14 mouse cellular contexts compared by ENCODE assay signal in the genomic region with DNA sequence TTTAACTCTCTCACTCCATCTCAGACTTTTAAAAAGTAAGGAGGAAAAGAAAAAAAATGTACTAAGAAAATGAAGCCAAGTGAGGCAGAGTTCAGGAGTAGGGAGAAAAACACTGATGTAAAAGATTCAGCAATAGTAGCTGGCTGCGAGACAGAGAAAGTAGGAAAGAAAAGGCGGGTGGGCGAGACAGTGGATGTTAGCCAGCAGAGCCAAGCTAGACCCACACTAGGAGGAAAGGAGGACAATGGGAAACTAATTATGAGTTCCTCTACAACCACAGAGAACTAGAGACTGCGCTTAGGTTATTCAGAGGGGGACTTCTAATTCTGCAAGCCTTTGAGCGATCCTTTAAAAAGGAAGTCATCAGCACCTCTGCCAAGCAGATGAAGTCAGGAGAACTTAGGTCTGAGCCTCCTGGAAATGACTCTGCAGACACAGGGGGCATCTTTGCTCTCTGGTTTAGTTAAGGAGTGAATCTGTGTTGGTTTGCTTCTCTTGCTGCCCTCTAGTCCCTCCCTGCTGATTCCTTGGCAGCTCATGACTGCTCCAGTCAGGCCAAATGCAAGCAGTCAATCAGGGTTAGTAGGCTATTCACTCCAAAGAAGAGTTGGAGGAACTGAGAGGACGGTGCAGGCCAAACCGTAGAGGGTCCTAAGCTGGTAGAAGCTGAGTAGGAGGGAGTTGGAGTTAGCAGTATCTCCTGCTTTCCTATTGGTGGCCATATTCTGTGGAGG. TPM values are rescaled to one million over a fixed set of nuclear protein-coding genes. Genes with fewer than 3 reads are reported as not detected.
DNase-seq lines count a peak whose midpoint lies in the region; ATAC-seq and TF ChIP-seq lines count a peak whose summit lies in the region.
"Had no signal": no experiment of that assay in that cellular context is flagged by ENCODE, and none has a peak within 500 bp of the region (broad histone marks: within the 10 kb centered on the region; RNA-seq: fewer than 3 reads in every experiment).

No protein-coding gene starts in this region.

- H3K4me2 ChIP-seq in lung, postnatal 0 days (replicated peaks; ENCODE audit: low read depth, low read length): no peak overlapping the region

- TF ChIP-seq POLR2A in lung, adult 2 months (IDR thresholded peaks at IDR 0.05; ENCODE audit: borderline replicate concordance, extremely low read depth, low read depth, low read length): no peak

- no peak overlapping the region for H3K27ac ChIP-seq in lung, postnatal 0 days (ENCODE audit: low read length)
- H3K27ac ChIP-seq: kidney, postnatal 0 days had no signal

- no peaks in the 10 kb centered on the region for H3K9me3 ChIP-seq in lung, postnatal 0 days (ENCODE audit: low read length)

- TF ChIP-seq EP300 in lung, postnatal 0 days (IDR thresholded peaks at IDR 0.05): no peak

- WGBS in lung, postnatal 0 days: 76% methylated on average over 7 of the region's 7 CpGs
- WGBS in lung, adult 2 months: 56% methylated on average over 7 of the region's 7 CpGs

- intact Hi-C loops in heart, postnatal 36 days (cut with DNase I): no loop called here

- H3K36me3 ChIP-seq in lung, postnatal 0 days (ENCODE audit: insufficient read depth, low read length): no peaks in the 10 kb centered on the region

- no peak for TF ChIP-seq CTCF in lung, postnatal 0 days (IDR thresholded peaks at IDR 0.05)
- no peak for TF ChIP-seq CTCF in lung, adult 2 months (IDR thresholded peaks at IDR 0.05; ENCODE audit: insufficient read depth, low read length)

- H3K4me1 ChIP-seq in lung, postnatal 0 days (ENCODE audit: insufficient read depth, low read depth, low read length): no peaks in the 10 kb centered on the region
- peaks cover 3% of the 10 kb centered on the region; the same call in 1 of the 2 replicates for H3K4me1 ChIP-seq in lung, adult 2 months (ENCODE audit: control insufficient read depth, insufficient read depth, low read length)

- ATAC-seq in lung, postnatal 0 days: no peak
- no peak for ATAC-seq in granulocyte monocyte progenitor cell, adult 5-6 weeks (replicated peaks; ENCODE audit: poor library complexity, severe bottlenecking)
- ATAC-seq: inflammation-experienced regulatory T-cells, adult 6 months had no signal

- H3K27me3 ChIP-seq in lung, postnatal 0 days (replicated peaks; ENCODE audit: insufficient read depth, low read length): no peaks in the 10 kb centered on the region

- H3K9ac ChIP-seq in lung, postnatal 0 days (replicated peaks; ENCODE audit: low read depth): no peak overlapping the region

- peak; percentile 27 for DNase-seq in adrenal gland, postnatal 14 days
- no peak for DNase-seq in adrenal gland, adult 2 months
- peak; percentile 91 for DNase-seq in heart, adult 11 months
- DNase-seq in heart, postnatal 36 days: no peak
- DNase-seq in lung, postnatal 0 days (ENCODE audit: low spot score): peak; percentile 17
- no peak for DNase-seq in lung, adult 2 months
- peak; percentile 37 for DNase-seq in brain, embryonic 18.5 days (ENCODE audit: low read depth, low spot score)
- DNase-seq: embryo, embryonic 11 days; layer of hippocampus, postnatal 36 days; liver had no signal

- no peak overlapping the region for H3K4me3 ChIP-seq in lung, postnatal 0 days (ENCODE audit: low read depth, low read length)
- no peak overlapping the region for H3K4me3 ChIP-seq in lung, adult 2 months (replicated peaks; ENCODE audit: extremely low read depth, low read depth, low read length)

RNA-seq across cellular contexts. Expression of gene Cyp1b1, which starts 50.4 kb away (rescaled TPM):
- 21.2 and 33.9 TPM in 2 replicates for total RNA-seq in adrenal gland, postnatal 14 days (2021)
- 10 to 100 TPM; 29.6 to 46.6 TPM for total RNA-seq in adrenal gland, adult 2 months (2021)
- 34.6 and 43.2 TPM in 2 replicates for polyA plus RNA-seq in adrenal gland, adult 2 months (2012; rRNA removed)
- 1 to 10 TPM; 5.1 to 5.5 TPM for total RNA-seq in heart, postnatal 36 days (2021)
- polyA plus RNA-seq in lung, postnatal 0 days (2015; fragmentation: Nextera tagmentation; extraction: Ambion mirVana): 1.7 and 1.9 TPM in 2 replicates
- polyA plus RNA-seq in lung, adult 2 months (2012; rRNA removed): 7.3 and 9.5 TPM in 2 replicates
- total RNA-seq in granulocyte monocyte progenitor cell, adult 5-6 weeks (2014; fragmentation: Nextera tagmentation): 0.11 TPM in 1 of 2 replicates, not detected in the other
- total RNA-seq in granulocyte monocyte progenitor cell, adult 5-6 weeks (2017): 0.09 TPM in 1 of 2 replicates, not detected in the other
- total RNA-seq: monocyte, adult 5-6 weeks had no signal
- polyA plus RNA-seq: inflammation-experienced regulatory T-cells, adult 6 months had no signal

Comparison
In these comparisons a context has a peak if more than half of its experiments do, and no peak if none do; other contexts are left out.
1. DNase-seq: peak in adrenal gland, postnatal 14 days (single experiment), heart, adult 11 months (single experiment), lung, postnatal 0 days (single experiment) and brain, embryonic 18.5 days (single experiment); none in adrenal gland, adult 2 months (single experiment), heart, postnatal 36 days (0 of 2) and lung, adult 2 months (single experiment).
2. RNA of gene Cyp1b1, which starts 50.4 kb away (total RNA-seq): 29.6 to 46.6 TPM in adrenal gland, adult 2 months, 21.2 to 33.9 TPM in adrenal gland, postnatal 14 days and 5.1 to 5.5 TPM in heart, postnatal 36 days; 0.09 to 0.11 TPM in granulocyte monocyte progenitor cell, adult 5-6 weeks; every median in the first group is over 4 times any median in the second.